Mouse (Mus musculus) kidney, adult 2 months (tissue): ENCODE results near the gene Dnah6.

Experiments used
- CTCF ChIP-seq: fragments of 200-500 bp; conservative IDR thresholded peaks from 2 replicates; pipeline ENCODE4 v1.5.1; 2011; ENCODE audit warnings: low read depth, mild to moderate bottlenecking, control low read depth, low read length, moderate library complexity, mixed read lengths; ENCODE audit not compliant: insufficient read depth, insufficient read length
- POLR2A ChIP-seq: fragments of 200-500 bp; IDR thresholded peaks from one replicate; pipeline ENCODE4 v1.6.1; 2011; ENCODE audit warnings: low read depth, low read length, control low read depth

DNA sequence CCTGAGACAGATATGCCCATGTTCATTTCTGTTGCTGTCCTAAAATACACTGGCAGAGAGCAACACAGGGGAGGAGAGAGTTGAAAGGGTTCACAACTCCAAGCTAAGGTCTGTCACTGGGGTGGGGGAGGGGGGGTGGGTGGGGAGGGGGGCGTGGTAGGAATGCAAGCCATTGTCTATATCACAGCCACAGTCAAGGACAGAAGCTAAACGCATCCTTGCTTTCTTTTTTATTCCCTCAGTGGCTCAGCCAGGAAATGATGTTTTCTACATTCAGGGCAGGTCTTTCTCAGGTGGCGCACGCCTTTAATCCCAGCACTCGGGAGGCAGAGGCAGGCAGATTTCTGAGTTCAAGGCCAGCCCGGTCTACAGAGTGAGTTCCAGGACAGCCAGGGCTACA, 30.7 kb downstream of the Dnah6 start:
- TF ChIP-seq POLR2A, result no peak
- TF ChIP-seq CTCF, result no peak
